Mouse (Mus musculus): Measurements from ENCODE around the gene Rtf2.

The Rtf2 gene

GRCm38 (mm10) chr2:172433746-172434145 is 6.6 kb upstream of the Rtf2 start:
- in situ Hi-C loops (cut with MboI, MseI) = loop anchor here in 1 of 2 experiments (10.0 kb wide), 1 partner anchor 651 kb away; no protein-coding TSS in a partner anchor

GRCm38 (mm10) chr2:172437371-172437952 is 2.9 kb upstream of the Rtf2 start:
- in situ Hi-C loops (cut with MboI, MseI) = loop anchor here (5.0 to 10.0 kb wide), 2 partner anchors 35 to 647 kb away; no protein-coding TSS in a partner anchor

GRCm38 (mm10) chr2:172440640-172441005 is 267 bp downstream of the Rtf2 start:
- in situ Hi-C loops (cut with MboI, MseI) = no loop called here

GRCm38 (mm10) chr2:172441176-172441575 is 820 bp downstream of the Rtf2 start:
- in situ Hi-C loops (cut with MboI, MseI) = no loop called here

GRCm38 (mm10) chr2:172445617-172446016 is 5.3 kb downstream of the Rtf2 start:
- in situ Hi-C loops (cut with MboI, MseI) = loop anchor here (5.0 kb wide), 2 partner anchors 63 to 68 kb away; no protein-coding TSS in a partner anchor

GRCm38 (mm10) chr2:172447317-172447716 is 7.0 kb downstream of the Rtf2 start:
- in situ Hi-C loops (cut with MboI, MseI) = loop anchor here (5.0 kb wide), 2 partner anchors 65 to 70 kb away; no protein-coding TSS in a partner anchor

GRCm38 (mm10) chr2:172448329-172448728 is 8.0 kb downstream of the Rtf2 start:
- in situ Hi-C loops (cut with MboI, MseI) = loop anchor here (5.0 kb wide), 2 partner anchors 66 to 71 kb away; no protein-coding TSS in a partner anchor

GRCm38 (mm10) chr2:172450640-172451039 is 10.3 kb downstream of the Rtf2 start:
- in situ Hi-C loops (cut with MboI, MseI) = no loop called here

GRCm38 (mm10) chr2:172452031-172452430 is 11.7 kb downstream of the Rtf2 start:
- in situ Hi-C loops (cut with MboI, MseI) = no loop called here

GRCm38 (mm10) chr2:172452458-172452857 is 12.1 kb downstream of the Rtf2 start:
- in situ Hi-C loops (cut with MboI, MseI) = no loop called here

- in situ Hi-C loops (cut with MboI, MseI) = no loop called here
These were observed 18.1 kb downstream of the Rtf2 start, which contains the start of gene Gcnt7 for GRCm38 (mm10) chr2:172458496-172458895. Gene Gcnt7 (minus strand): TSS chr2:172458596.

- in situ Hi-C loops (cut with MboI, MseI) = no loop called here
These were observed 20.3 kb downstream of the Rtf2 start for GRCm38 (mm10) chr2:172460647-172461046.

- in situ Hi-C loops (cut with MboI, MseI) = no loop called here
These were observed 22.5 kb downstream of the Rtf2 start for GRCm38 (mm10) chr2:172462813-172463212.

GRCm38 (mm10) chr2:172466427-172467132 is 26.2 kb downstream of the Rtf2 start:
- in situ Hi-C loops (cut with MboI, MseI) = no loop called here

- in situ Hi-C loops (cut with MboI, MseI) = no loop called here
These were observed 26.9 kb downstream of the Rtf2 start for GRCm38 (mm10) chr2:172467206-172467605.

GRCm38 (mm10) chr2:172468346-172468819 is 28.0 kb downstream of the Rtf2 start:
- in situ Hi-C loops (cut with MboI, MseI) = no loop called here

GRCm38 (mm10) chr2:172472318-172472717 is 32.0 kb downstream of the Rtf2 start, which contains the start of gene Fam209:
Gene Fam209 (plus strand): TSS chr2:172472520.
- in situ Hi-C loops (cut with MboI, MseI) = no loop called here

GRCm38 (mm10) chr2:172473591-172473990 is 33.2 kb downstream of the Rtf2 start:
- in situ Hi-C loops (cut with MboI, MseI) = no loop called here

GRCm38 (mm10) chr2:172474970-172475369 is 34.6 kb downstream of the Rtf2 start:
- in situ Hi-C loops (cut with MboI, MseI) = loop anchor here in 1 of 2 experiments (5.0 kb wide), 1 partner anchor 297 kb away; no protein-coding TSS in a partner anchor

GRCm38 (mm10) chr2:172476707-172477260 is 36.4 kb downstream of the Rtf2 start:
- in situ Hi-C loops (cut with MboI, MseI) = loop anchor here in 1 of 2 experiments (5.0 kb wide), 1 partner anchor 296 kb away; no protein-coding TSS in a partner anchor

- in situ Hi-C loops (cut with MboI, MseI) = loop anchor here in 1 of 2 experiments (5.0 kb wide), 1 partner anchor 295 kb away; no protein-coding TSS in a partner anchor
These were observed 37.0 kb downstream of the Rtf2 start for GRCm38 (mm10) chr2:172477350-172477749.

- in situ Hi-C loops (cut with MboI, MseI) = loop anchor here in 1 of 2 experiments (5.0 kb wide), 1 partner anchor 294 kb away; no protein-coding TSS in a partner anchor
These were observed 37.5 kb downstream of the Rtf2 start for GRCm38 (mm10) chr2:172477860-172478259.
